Mouse (Mus musculus) ES-E14 (cell line): ENCODE data around the gene Elf5.

Experiments
- MAFK ChIP-seq: IDR thresholded peaks from 2 replicates; pipeline ENCODE4 v1.6.1; 2014; ENCODE audit warnings: mild to moderate bottlenecking, low read depth, low read length, inconsistent platforms; ENCODE audit not compliant: insufficient read depth
- ZC3H11A ChIP-seq: IDR thresholded peaks from 2 replicates; pipeline ENCODE4 v1.6.1; 2012; ENCODE audit warnings: low read depth, mild to moderate bottlenecking, inconsistent platforms, low read length, borderline replicate concordance

- TF ChIP-seq MAFK, result no peak
- TF ChIP-seq ZC3H11A, result no peak
Measured at GRCm38 (mm10) chr2:103483986-103484520, 72.6 kb downstream of the Elf5 start.
